Mouse (Mus musculus) cerebellum, adult 2 months (tissue): Measurements from ENCODE around the gene Pigp.

Experiments
- CTCF ChIP-seq: fragments of 200-500 bp; IDR thresholded peaks from 2 replicates; pipeline ENCODE4 v1.5.1; 2011; ENCODE audit warnings: low read depth, mild to moderate bottlenecking, control low read depth, low read length, moderate library complexity, borderline replicate concordance; ENCODE audit not compliant: insufficient read depth
- POLR2A ChIP-seq: fragments of 200-500 bp; IDR thresholded peaks from 2 replicates; pipeline ENCODE4 v1.6.1; 2011; ENCODE audit warnings: low read length, control low read depth, borderline replicate concordance; ENCODE audit not compliant: insufficient read depth

GRCm38 (mm10) chr16:94311416-94311815, 60.2 kb downstream of the Pigp start:
- TF ChIP-seq CTCF (no peak), POLR2A (no peak)
